Comparison of ENCODE assay signal across 26 mouse cellular contexts in the genomic region with DNA sequence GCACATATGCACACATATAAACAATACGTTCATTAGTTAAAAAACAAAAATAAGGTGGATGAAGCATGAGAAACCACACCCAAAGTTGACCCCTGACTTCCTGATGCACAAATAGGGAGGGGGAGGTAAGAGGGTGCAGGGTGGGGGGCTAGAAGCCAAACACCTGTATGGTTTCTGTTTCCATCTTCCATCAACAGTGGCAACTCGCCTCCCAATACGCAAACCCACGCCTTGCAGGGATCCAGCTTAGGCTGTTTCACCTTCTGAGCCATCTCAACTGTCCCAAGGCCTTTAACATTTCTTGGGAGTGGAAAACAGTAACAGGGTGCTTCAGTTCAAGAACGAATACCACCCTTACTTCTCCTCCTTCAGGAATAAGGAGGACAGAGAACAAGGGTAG.
"Had no signal": no experiment of that assay in that cellular context is flagged by ENCODE, and none has a peak within 500 bp of the region (broad histone marks: within the 10 kb centered on the region; RNA-seq: fewer than 3 reads in every experiment).

No protein-coding gene starts in this region.

- H3K4me1 ChIP-seq: heart, embryonic 13.5 days; heart, embryonic 15.5 days; hindbrain, embryonic 10.5 days; hindbrain, embryonic 12.5 days; limb, embryonic 10.5 days; limb, embryonic 12.5 days; liver, embryonic 13.5 days had no signal

- H3K27ac ChIP-seq: gastrocnemius, adult 2 months; heart, embryonic 13.5 days; heart, embryonic 15.5 days; hindbrain, embryonic 10.5 days; hindbrain, embryonic 12.5 days; hindbrain, embryonic 14.5 days; layer of hippocampus, adult 2 months; left cerebral cortex, adult 2 months; limb, embryonic 10.5 days; limb, embryonic 12.5 days; liver, embryonic 13.5 days had no signal

- DNase-seq: gastrocnemius, adult 2 months; gastrocnemius, postnatal 10 days; gastrocnemius, postnatal 25 days; heart, postnatal 14 days; heart, postnatal 4 days; kidney, adult 18-20 months; kidney, adult 8-10 months; kidney, postnatal 10 days; kidney, postnatal 25 days; kidney, postnatal 4 days; liver; liver, embryonic 13.5 days had no signal

- ATAC-seq: hindbrain, embryonic 16.5 days; inflammation-experienced regulatory T-cells, adult 6 months; intestine, postnatal 0 days had no signal

- H3K9ac ChIP-seq: heart, embryonic 13.5 days; heart, embryonic 15.5 days; hindbrain, embryonic 12.5 days; hindbrain, embryonic 14.5 days; limb, embryonic 12.5 days; liver, embryonic 13.5 days had no signal

- H3K9me3 ChIP-seq: heart, embryonic 13.5 days; heart, embryonic 15.5 days; hindbrain, embryonic 10.5 days; hindbrain, embryonic 12.5 days; limb, embryonic 10.5 days; limb, embryonic 12.5 days; liver, embryonic 13.5 days had no signal

- H3K27me3 ChIP-seq: heart, embryonic 13.5 days; heart, embryonic 15.5 days; hindbrain, embryonic 12.5 days; limb, embryonic 12.5 days; liver, embryonic 13.5 days had no signal

- H3K4me2 ChIP-seq: heart, embryonic 11.5 days; heart, embryonic 13.5 days; heart, embryonic 15.5 days; hindbrain, embryonic 12.5 days; hindbrain, embryonic 14.5 days; limb, embryonic 12.5 days; liver, embryonic 11.5 days; liver, embryonic 13.5 days had no signal

- H3K4me3 ChIP-seq: gastrocnemius, adult 2 months; heart, embryonic 13.5 days; heart, embryonic 15.5 days; hindbrain, embryonic 10.5 days; hindbrain, embryonic 12.5 days; layer of hippocampus, adult 2 months; left cerebral cortex, adult 2 months; limb, embryonic 10.5 days; limb, embryonic 12.5 days; liver, embryonic 13.5 days had no signal
